Mouse (Mus musculus) cerebellum, adult 2 months (tissue): Measurements from ENCODE around the gene Cep350. TPM values are rescaled to one million over a fixed set of nuclear protein-coding genes. Genes with fewer than 3 reads are reported as not detected.
A peak's percentile ranks its signal among the peaks of the same experiment; 100 is the strongest.

Experiments used
- DNase-seq, 2 experiments: peaks; one replicate each; pipeline ENCODE4 v3.0.0; 2021
- H3K27ac ChIP-seq: fragments of 200-500 bp; 2 replicates; pipeline ENCODE4 v1.5.1; 2012; ENCODE audit warnings: low read length, control low read depth, inconsistent platforms; ENCODE audit not compliant: insufficient read depth
- H3K27me3 ChIP-seq: fragments of 200-500 bp; 2 replicates; pipeline ENCODE4 v1.6.1; 2012; ENCODE audit warnings: inconsistent platforms, mild to moderate bottlenecking, low read length, moderate library complexity; ENCODE audit not compliant: control insufficient read depth, insufficient read depth
- H3K4me1 ChIP-seq: fragments of 200-500 bp; 2 replicates; pipeline ENCODE4 v1.6.1; 2011; ENCODE audit warnings: low read length; ENCODE audit not compliant: control insufficient read depth, insufficient read depth
- H3K4me3 ChIP-seq: fragments of 200-500 bp; replicated peaks from 2 replicates; pipeline ENCODE3; 2011; ENCODE audit warnings: mild to moderate bottlenecking, low read depth, low read length, control low read depth; ENCODE audit not compliant: insufficient read depth
- CTCF ChIP-seq: fragments of 200-500 bp; IDR thresholded peaks from 2 replicates; pipeline ENCODE4 v1.5.1; 2011; ENCODE audit warnings: low read depth, mild to moderate bottlenecking, control low read depth, low read length, moderate library complexity, borderline replicate concordance; ENCODE audit not compliant: insufficient read depth
- POLR2A ChIP-seq: fragments of 200-500 bp; IDR thresholded peaks from 2 replicates; pipeline ENCODE4 v1.6.1; 2011; ENCODE audit warnings: low read length, control low read depth, borderline replicate concordance; ENCODE audit not compliant: insufficient read depth
- WGBS: fragments of 180-500 bp; shearing (Covaris S2); methylation state at CpG from one replicate; pipeline ENCODE4 v1.1.7; 2018; 5-methylcytosine and 5-hydroxymethylcytosine counted together
- polyA plus RNA-seq: library from polyadenylated mRNA; depleted of rRNA; stranded (reverse); fragments of >200 nt; gene quantifications from 2 replicates; pipeline ENCODE4 v1.2.3, GENCODE M21; 2012

Gene Cep350
- polyA plus RNA-seq, 1 experiment = 17.4 TPM

DNA sequence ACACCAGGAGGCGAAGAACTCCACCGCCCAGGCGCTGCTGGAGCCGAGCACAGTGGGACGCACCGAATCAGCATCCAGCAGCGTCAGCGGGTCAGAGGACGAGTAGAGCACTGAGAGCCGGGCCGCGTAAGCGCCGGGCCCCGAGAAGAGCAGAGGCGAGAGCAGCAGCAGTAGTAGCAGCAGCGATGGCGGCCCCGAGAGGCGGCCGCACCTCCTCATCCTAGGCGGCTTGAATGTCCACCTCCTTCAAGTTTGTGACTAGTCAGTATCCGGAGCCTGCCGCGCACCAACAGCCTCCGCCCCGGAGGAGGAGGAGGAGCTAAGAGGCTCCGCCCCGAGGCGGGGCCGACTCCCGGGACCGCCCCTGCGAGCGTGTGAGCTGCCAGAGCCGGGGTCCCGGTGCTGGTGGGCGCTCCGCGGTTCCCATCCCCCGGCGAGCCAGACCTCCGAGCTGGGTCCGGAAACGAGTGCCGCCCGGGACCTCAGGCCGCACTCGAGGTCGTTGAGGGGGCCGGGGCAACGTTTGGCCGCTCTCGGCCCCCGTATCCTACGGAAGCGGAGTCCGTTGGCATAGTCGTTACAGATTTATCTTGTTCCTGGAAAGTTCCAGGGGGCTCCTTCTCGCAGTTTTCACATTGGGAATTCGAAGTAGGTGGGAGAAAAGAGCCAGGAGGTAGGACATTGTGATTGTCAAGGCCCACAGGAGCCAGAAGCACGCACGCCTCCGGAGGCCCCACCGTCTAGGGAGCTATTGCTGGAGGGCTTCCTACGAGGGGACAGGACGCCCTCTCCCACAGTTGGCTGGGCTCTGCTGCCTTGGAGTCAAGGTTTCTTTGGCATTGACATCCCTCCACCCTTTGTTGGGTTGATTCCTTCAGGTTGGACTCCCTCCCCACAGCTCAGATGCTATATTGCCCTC is 160.2 kb downstream of the Cep350 start, which contains the start of gene Qsox1:
Gene Qsox1 (minus strand): TSS at position 309 of the 919 bp plus-strand sequence.
- no peaks in the 10 kb centered on the region for H3K27me3 ChIP-seq
- TF ChIP-seq CTCF (no peak), POLR2A (0 out of 2 replicates have a peak, but pooled peaks have one; percentile 20)
- H3K4me3 ChIP-seq = peak within 1 kb of the TSS; percentile 89
- DNase-seq = peak; percentile 76
- H3K4me1 ChIP-seq = 0 out of 2 replicates have a peak, but pooled peaks cover 6% of the 10 kb centered on the region
- 5% methylated on average over 67 of the region's 67 CpGs for WGBS
- no peak within 1 kb of the TSS for H3K27ac ChIP-seq

DNA sequence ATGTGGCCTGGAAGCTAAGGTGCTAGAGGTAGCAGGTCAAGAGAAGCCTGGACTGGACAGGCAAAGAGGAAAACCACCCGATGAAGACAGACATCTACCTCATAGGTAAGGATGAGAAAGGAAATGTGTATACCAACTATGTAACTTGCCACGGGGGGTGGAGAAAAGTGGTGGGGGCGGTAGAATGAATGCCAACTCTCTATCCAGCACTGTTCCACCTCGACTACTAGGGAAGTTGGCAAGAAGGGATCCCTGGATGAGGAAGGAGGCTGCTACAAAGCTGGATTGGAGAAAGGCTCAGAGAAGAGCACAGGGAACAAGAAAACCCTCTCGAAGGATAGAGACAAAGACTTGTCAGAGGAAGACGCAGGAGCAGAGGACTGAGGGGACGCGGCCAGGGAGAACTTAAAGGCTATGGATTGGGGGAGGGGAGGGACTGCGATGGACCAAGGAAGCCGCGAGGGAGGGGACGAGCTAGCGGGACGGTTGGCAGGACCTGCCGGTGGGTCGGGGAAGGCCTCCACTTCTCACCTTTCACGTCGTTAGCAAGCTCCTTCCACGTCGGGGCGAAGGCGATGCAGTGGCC is 161.0 kb downstream of the Cep350 start:
- Histone ChIP-seq H3K27me3 (no peaks in the 10 kb centered on the region), H3K27ac (no peak overlapping the region), H3K4me3 (peak overlapping the region; percentile 89), H3K4me1 (0 out of 2 replicates have a peak, but pooled peaks cover 6% of the 10 kb centered on the region)
- WGBS = 15% methylated on average over 22 of the region's 22 CpGs
- TF ChIP-seq POLR2A (no peak), CTCF (no peak)
- DNase-seq = no peak

DNA sequence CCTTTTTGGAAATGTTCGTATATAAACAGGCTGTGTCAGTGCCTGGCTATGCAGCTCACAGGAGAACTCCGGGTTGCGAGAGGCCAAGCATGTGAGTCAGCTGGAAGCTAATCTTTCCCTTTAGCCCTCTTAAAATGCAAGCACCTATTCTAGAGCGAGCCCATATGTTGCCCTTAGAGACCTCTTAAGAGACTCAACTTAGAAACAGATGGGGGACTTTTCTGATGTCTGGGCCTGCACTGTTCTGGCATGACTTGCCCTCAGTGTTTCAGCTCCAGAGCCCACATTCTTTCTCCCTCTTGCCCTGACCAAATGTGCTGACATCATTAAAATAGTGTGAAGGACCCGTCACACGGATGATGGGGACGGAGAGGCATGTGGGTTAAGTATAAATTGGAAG is 162.4 kb downstream of the Cep350 start:
- Histone ChIP-seq H3K27me3 (no peaks in the 10 kb centered on the region), H3K4me1 (0 out of 2 replicates have a peak, but pooled peaks cover 6% of the 10 kb centered on the region), H3K27ac (no peak overlapping the region), H3K4me3 (no peak overlapping the region)
- DNase-seq = no peak
- TF ChIP-seq POLR2A (no peak), CTCF (no peak)
- 72% methylated on average over 7 of the region's 7 CpGs for WGBS

DNA sequence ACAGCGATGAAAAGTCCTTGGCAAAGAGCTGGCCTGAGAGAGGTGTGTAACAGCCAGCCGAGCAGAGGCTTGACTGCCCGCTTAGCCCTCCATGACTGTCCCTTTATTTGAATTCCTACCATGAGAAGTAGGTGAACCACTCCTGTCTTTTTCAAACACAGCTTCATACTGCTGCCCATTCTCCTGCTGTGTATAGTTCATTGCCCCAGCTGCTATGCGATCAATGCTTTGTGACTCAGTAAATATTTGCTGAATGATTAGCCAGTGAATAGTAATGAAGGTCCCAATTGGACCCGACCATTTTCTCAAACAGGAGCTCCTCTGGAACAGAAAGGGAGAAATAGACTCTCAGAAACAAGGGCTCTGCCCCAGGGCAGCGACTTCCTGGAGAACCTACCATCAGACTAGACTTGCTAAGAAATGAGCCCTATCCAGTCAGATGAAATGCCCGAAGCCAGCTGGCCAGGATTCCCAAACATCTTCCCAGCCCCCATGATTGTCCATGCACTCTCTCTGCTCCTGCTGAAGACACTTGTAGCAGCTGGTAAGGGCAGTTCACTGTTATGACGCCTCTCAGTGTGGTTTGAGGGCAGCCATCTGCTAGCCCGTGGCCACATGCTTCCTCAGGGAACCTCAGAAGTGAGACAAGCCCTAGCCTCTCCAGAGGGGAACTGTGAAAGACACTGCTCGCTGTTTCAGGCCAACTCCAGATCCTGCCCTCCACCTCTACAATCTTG is 163.2 kb downstream of the Cep350 start:
- Histone ChIP-seq H3K27me3 (no peaks in the 10 kb centered on the region), H3K4me3 (no peak overlapping the region), H3K27ac (no peak overlapping the region), H3K4me1 (0 out of 2 replicates have a peak, but pooled peaks cover 6% of the 10 kb centered on the region)
- DNase-seq = no peak
- TF ChIP-seq CTCF (no peak), POLR2A (no peak)
- 56% methylated on average over 10 of the region's 10 CpGs for WGBS

DNA sequence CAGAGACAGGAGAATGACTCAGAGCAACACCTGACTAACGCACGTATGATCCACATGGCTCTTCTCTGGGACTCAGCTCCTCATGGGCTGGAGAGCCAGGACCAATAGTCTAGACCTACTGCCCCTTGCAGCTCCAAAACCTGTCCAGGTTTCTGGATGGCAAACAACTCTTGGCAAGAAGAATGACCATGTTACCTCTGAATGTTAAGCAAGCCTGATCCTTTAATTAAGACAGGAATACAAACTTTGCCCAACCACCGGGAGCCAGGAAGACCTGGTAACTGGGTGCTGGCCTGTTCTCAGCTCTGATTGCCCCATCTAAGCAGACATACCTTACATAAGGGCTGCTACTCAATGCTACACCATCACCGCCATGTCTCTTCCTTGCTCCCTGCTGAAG is 164.8 kb downstream of the Cep350 start:
- WGBS = 87% methylated on average over 4 of the region's 4 CpGs
- H3K27ac ChIP-seq = no peak overlapping the region
- H3K4me3 ChIP-seq = no peak overlapping the region
- no peaks in the 10 kb centered on the region for H3K27me3 ChIP-seq
- TF ChIP-seq CTCF = no peak
- TF ChIP-seq POLR2A = no peak
- H3K4me1 ChIP-seq = 0 out of 2 replicates have a peak, but pooled peaks cover 6% of the 10 kb centered on the region
- no peak for DNase-seq

DNA sequence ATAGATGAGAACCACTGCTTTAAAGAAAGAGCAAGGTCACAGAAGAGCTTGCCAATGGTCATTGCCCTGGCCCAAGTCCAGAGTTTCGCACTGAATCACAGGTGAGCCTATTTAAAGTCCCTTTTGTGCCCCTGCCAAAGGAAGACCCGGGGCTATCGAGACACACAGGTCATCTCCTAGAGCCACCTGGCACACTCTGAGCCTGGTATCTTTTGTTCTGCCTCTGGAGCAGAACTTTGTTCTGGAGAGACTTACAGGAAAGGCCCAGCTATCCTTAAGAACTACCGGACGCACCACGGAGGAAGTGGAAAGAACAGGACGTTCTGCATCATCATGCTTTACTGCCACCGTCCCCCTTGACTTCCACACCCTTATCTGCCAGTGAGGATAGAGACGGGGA is 167.4 kb downstream of the Cep350 start:
- no peak for TF ChIP-seq CTCF
- no peak for TF ChIP-seq POLR2A
- H3K27me3 ChIP-seq = no peaks in the 10 kb centered on the region
- H3K4me1 ChIP-seq = peaks cover 16% of the 10 kb centered on the region
- WGBS = 95% methylated on average over 9 of the region's 9 CpGs
- no peak overlapping the region for H3K4me3 ChIP-seq
- H3K27ac ChIP-seq = no peak overlapping the region
- no peak for DNase-seq

DNA sequence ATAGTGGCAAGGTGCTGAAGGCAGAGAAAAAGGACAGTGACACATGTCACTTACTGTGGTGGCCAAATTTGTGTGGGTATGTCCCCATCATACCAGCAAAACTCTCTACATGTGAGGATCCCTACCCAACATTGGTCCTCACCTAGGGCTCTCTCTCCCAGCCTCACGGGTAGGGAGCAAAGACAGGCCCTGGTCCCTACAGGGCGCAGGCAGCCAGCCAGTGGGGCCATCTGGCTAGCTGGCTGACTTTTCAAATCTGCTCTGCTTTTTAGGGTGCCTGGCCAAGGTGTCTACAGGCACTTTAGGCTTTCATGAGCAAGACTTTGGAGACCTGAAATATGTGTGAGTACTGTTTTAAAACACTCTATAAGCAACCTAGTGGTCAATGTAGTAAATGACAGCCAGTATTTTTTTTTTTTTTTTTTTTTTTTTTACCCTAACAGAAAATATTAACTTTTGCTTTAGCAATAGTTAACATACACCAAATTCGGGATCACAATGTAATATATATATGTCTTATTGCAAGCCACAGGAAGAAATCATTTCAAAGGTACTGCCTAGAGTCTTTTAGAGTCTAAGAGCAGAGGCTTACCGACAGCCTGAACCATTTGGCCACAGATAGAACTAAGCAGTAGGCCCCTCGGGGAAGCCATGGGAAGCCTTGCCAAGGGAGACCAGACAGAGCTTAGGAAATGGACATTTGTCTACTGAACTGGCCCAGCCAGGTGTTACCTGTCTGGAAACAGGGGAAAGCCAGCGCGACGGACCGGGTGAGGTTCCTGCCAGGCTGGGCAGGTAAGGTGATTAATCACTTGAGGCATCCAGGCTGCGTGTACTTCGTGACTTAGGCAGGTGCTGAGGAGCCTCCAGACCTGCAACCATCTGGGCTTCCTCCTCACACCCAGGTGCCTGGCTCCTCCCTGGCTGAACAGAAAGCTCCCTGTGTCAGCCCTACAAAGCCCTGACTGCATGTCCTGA is 171.8 kb downstream of the Cep350 start:
- peak overlapping the region; percentile 54; the same call in 1 of the 2 replicates for H3K27ac ChIP-seq
- H3K4me3 ChIP-seq = no peak overlapping the region
- no peaks in the 10 kb centered on the region for H3K27me3 ChIP-seq
- peak; percentile 86 to 89 for DNase-seq
- peaks cover 25% of the 10 kb centered on the region for H3K4me1 ChIP-seq
- 19% methylated on average over 11 of the region's 11 CpGs for WGBS
- TF ChIP-seq CTCF = no peak
